Mouse (Mus musculus): Measurements from ENCODE around the gene Commd2. TPM values are rescaled to one million over a fixed set of nuclear protein-coding genes. Genes with fewer than 3 reads are reported as not detected.

The Commd2 gene
- polyA plus RNA-seq (2014; fragmentation: Illumina TruSeq; extraction: RNeasy Lipid Tissue Mini Kit (QIAGEN cat#74804); ENCODE audit: low read depth, low replicate concordance): 9.3 TPM

DNA sequence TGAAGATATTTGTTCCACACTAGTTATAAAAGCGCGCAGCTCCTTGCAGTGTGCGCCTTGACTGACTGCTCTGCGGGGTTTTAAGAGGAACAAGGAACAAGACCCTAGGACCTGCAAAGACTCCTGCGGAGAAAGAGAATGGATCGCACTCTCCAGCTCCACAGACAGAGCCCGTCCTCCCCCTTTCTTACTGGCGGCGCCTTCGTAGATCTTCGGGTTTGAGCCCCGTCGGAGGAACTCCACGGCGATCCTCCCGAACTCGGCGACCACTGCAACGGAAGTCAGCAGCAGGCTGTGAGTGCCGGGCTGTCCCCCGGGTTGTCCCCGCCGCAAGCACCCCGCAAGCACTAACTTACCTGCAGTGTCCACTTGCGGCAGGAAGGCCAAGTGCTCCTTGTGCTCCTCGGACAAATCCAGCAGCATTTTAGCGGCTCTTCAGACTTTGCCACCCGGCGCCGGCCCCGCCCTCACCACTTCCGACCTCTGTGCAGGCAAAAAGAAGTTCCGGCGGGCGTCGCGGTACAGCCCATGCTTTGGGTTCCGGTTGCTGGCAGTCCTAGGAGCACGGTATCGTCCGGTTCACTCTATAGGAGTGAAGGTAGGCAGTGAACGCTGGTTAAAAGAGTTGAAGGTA is at the start of gene Commd2:
Commd2 (minus strand) TSS at position 485 of the 634 bp plus-strand sequence.

DNA sequence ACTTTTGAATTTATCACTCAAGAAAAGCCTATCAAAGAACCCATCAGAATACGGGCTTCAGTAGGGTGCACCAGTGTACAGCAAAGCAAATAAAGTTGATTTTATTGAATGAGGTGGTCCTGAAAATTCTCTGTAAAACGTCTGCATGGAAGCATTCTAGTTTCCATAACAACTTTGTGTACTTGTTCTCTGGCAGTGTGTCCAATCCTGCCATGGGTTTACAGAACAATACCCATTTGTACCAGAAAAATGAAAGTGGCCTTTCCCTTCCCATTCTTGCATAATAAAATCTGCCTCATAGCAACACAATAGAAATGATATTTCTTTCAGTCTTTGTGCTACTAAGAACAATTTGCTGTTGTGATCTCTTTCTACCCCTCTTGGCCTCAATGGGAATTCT is 41.2 kb upstream of the Commd2 start, which contains the start of gene Ankub1:
Ankub1 (minus strand) TSS at position 81 of the 400 bp plus-strand sequence.

Other genes starting within 250 kb of the Commd2 start
- gene Tm4sf4, start 226.4 kb downstream of the Commd2 start, polyA plus RNA-seq (2014; fragmentation: Illumina TruSeq; extraction: RNeasy Lipid Tissue Mini Kit (QIAGEN cat#74804); ENCODE audit: low read depth, low replicate concordance): 0.22 TPM
- 3.8 TPM for gene Wwtr1, start 75.8 kb downstream of the Commd2 start, polyA plus RNA-seq (2014; fragmentation: Illumina TruSeq; extraction: RNeasy Lipid Tissue Mini Kit (QIAGEN cat#74804); ENCODE audit: low read depth, low replicate concordance)
- 0.70 TPM for gene Ankub1, start 41.1 kb upstream of the Commd2 start, polyA plus RNA-seq (2014; fragmentation: Illumina TruSeq; extraction: RNeasy Lipid Tissue Mini Kit (QIAGEN cat#74804); ENCODE audit: low read depth, low replicate concordance)
- 59.6 TPM for gene Rnf13, start 84.3 kb upstream of the Commd2 start, polyA plus RNA-seq (2014; fragmentation: Illumina TruSeq; extraction: RNeasy Lipid Tissue Mini Kit (QIAGEN cat#74804); ENCODE audit: low read depth, low replicate concordance)
- gene Pfn2, start 196.4 kb upstream of the Commd2 start, polyA plus RNA-seq (2014; fragmentation: Illumina TruSeq; extraction: RNeasy Lipid Tissue Mini Kit (QIAGEN cat#74804); ENCODE audit: low read depth, low replicate concordance): 268 TPM